Mouse (Mus musculus) neural tube, embryonic 11.5 days (tissue): ENCODE data around the gene Vps9d1. TPM values are rescaled to one million over a fixed set of nuclear protein-coding genes. Genes with fewer than 3 reads are reported as not detected.

ENCODE experiments used
- ATAC-seq: fragments of 200-750 bp; cut with Nextera tagmentation; 2 replicates; pipeline ENCODE4 v1.8.0; 2017; ENCODE audit warnings: moderate number of reproducible peaks, mild to moderate bottlenecking, moderate TSS enrichment, moderate library complexity; ENCODE audit not compliant: insufficient read depth, low FRiP score, low TSS enrichment
- DNase-seq: peaks from one replicate; pipeline ENCODE4 v3.0.0-alpha.2; 2015; ENCODE audit warnings: low spot score
- H3K27ac ChIP-seq: fragments of 300-500 bp; sonication (generic); 2 replicates; pipeline ENCODE4 v1.5.1; 2014; ENCODE audit warnings: low read depth, mild to moderate bottlenecking, low read length
- H3K27me3 ChIP-seq: fragments of 300-500 bp; sonication (generic); 2 replicates; pipeline ENCODE4 v1.6.1; 2014; ENCODE audit warnings: mild to moderate bottlenecking, low read length, mixed read lengths; ENCODE audit not compliant: control insufficient read depth, insufficient read depth
- H3K36me3 ChIP-seq: fragments of 300-500 bp; sonication (generic); 2 replicates; pipeline ENCODE4 v1.6.1; 2014; ENCODE audit warnings: mild to moderate bottlenecking, low read length, moderate library complexity, mixed read lengths; ENCODE audit not compliant: control insufficient read depth, insufficient read depth
- H3K4me1 ChIP-seq: fragments of 300-500 bp; sonication (generic); 2 replicates; pipeline ENCODE4 v1.6.1; 2014; ENCODE audit warnings: low read length, mixed read lengths; ENCODE audit not compliant: control insufficient read depth, insufficient read depth
- H3K4me2 ChIP-seq: fragments of 300-500 bp; sonication (generic); 2 replicates; pipeline ENCODE4 v1.6.1; 2014; ENCODE audit warnings: low read depth, mild to moderate bottlenecking, moderate library complexity
- H3K4me3 ChIP-seq: fragments of 300-500 bp; sonication (generic); 2 replicates; pipeline ENCODE4 v1.5.1; 2014; ENCODE audit warnings: low read depth, low read length
- H3K9ac ChIP-seq: fragments of 300-500 bp; sonication (generic); 2 replicates; pipeline ENCODE4 v1.6.1; 2014; ENCODE audit warnings: mild to moderate bottlenecking, low read length
- H3K9me3 ChIP-seq: fragments of 300-500 bp; sonication (generic); 2 replicates; pipeline ENCODE4 v1.6.1; 2016; ENCODE audit warnings: low read length; ENCODE audit not compliant: control insufficient read depth
- WGBS: fragments of 180-500 bp; shearing (Covaris S2); extraction: QIAGEN DNeasy Blood & Tissue Kit; methylation state at CpG from one replicate; pipeline ENCODE4 v1.1.7; 2014; 5-methylcytosine and 5-hydroxymethylcytosine counted together
- polyA plus RNA-seq: library from polyadenylated mRNA; unstranded; fragments of >200 nt; fragmentation: Nextera tagmentation; extraction: Ambion mirVana; gene quantifications from 2 replicates; pipeline ENCODE4 v1.2.1, GENCODE M21; 2014

Gene Vps9d1
- polyA plus RNA-seq: 26.4 and 29.7 TPM in 2 replicates

DNA sequence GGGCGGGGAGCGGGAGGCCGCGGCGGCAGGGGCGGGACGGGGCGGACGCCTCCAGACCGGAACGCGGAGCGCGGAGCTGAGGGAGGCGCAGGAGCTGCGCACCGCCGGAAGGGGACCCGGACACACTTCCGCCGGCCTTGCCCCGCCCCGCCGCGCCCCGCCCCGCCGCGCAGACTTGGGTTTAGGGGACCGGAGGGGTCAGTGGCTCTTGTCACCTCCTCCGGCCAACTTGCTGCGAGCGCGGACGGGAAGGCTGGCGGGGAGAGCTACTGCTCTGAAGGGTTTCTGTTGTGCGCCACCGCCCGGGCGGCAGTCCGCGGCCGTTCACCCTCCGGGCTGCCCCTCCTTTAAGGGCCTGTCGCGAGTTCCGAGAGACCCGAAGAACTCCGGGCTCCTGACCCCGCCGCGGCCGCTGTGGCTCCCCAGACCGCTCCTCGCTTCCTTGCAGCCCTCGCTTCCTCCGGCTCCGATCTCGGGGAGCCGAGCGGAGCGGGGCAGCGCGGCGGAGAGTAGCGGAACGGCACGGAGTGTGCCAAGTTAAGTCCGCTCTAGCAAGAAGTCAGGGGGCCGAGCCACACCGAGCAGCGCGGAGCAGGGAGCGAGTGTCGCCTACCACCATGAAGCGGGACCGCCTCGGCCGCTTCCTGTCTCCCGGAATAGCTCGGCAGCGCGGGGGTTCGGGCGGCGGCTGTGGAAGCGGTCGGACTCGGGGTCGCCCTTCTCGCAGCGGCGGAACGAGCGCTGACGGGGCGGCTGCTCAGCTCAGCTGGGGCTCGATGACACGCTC, at the start of gene Vps9d1, which contains the start of gene Zfp276:
TSS of gene Vps9d1 (minus strand) at position 250 of the 787 bp plus-strand sequence.
TSS of gene Zfp276 (plus strand) at position 97 of the 787 bp plus-strand sequence.
- peak within 1 kb of the TSS; percentile 58 for H3K27ac ChIP-seq
- peaks cover 18% of the 10 kb centered on the region for H3K4me1 ChIP-seq
- under 1% methylated on average over 86 of the region's 99 CpGs for WGBS
- H3K4me3 ChIP-seq: peak within 1 kb of the TSS; percentile 98
- no peaks in the 10 kb centered on the region for H3K27me3 ChIP-seq
- H3K4me2 ChIP-seq: peak within 1 kb of the TSS; percentile 93
- DNase-seq (peak; percentile 89), ATAC-seq (peak; percentile 89)
- no peaks in the 10 kb centered on the region for H3K9me3 ChIP-seq
- peaks cover 8% of the 10 kb centered on the region for H3K36me3 ChIP-seq
- H3K9ac ChIP-seq: peak within 1 kb of the TSS; percentile 87

DNA sequence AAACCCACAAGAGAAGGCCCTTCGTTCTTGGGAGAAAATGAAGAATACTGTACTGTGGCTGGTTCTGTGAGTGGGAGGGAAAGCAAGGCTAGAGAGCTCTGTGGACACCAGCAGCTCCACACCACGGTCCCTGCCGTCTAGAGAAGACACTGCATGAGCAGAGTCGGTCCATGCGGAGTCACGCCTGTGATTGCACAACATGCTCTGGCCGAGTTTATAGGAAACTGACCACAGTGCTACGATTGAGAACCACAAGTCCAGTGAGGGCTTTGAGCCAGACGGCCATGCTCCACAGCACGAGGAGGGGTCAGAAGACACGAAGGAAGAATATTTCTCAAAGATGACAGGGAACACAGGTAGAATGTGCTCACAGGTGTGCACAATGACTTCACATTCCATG, 44.2 kb upstream of the Vps9d1 start:
- ATAC-seq: no peak
- H3K36me3 ChIP-seq: peaks cover 7% of the 10 kb centered on the region

GRCm38 (mm10) chr8:123292785-123293184, 38.6 kb upstream of the Vps9d1 start:
- peaks cover 10% of the 10 kb centered on the region for H3K36me3 ChIP-seq
- no peak overlapping the region for H3K4me3 ChIP-seq
- H3K9ac ChIP-seq: no peak overlapping the region
- H3K9me3 ChIP-seq: no peaks in the 10 kb centered on the region
- ATAC-seq: no peak
- no peak overlapping the region for H3K27ac ChIP-seq
- WGBS: 87% methylated on average over 2 of the region's 2 CpGs
- no peak overlapping the region for H3K4me2 ChIP-seq
- H3K4me1 ChIP-seq: no peaks in the 10 kb centered on the region
- H3K27me3 ChIP-seq: no peaks in the 10 kb centered on the region
- DNase-seq: no peak

More for the DNA sequence above, 44.2 kb upstream of the Vps9d1 start:
- H3K4me1 ChIP-seq: no peaks in the 10 kb centered on the region
- H3K27ac ChIP-seq: no peak overlapping the region
- no peaks in the 10 kb centered on the region for H3K27me3 ChIP-seq
- WGBS: 88% methylated on average over 11 of the region's 11 CpGs
- no peak for DNase-seq
- H3K4me2 ChIP-seq: no peak overlapping the region
- H3K4me3 ChIP-seq: no peak overlapping the region
- H3K9ac ChIP-seq: no peak overlapping the region
- H3K9me3 ChIP-seq: no peaks in the 10 kb centered on the region

DNA sequence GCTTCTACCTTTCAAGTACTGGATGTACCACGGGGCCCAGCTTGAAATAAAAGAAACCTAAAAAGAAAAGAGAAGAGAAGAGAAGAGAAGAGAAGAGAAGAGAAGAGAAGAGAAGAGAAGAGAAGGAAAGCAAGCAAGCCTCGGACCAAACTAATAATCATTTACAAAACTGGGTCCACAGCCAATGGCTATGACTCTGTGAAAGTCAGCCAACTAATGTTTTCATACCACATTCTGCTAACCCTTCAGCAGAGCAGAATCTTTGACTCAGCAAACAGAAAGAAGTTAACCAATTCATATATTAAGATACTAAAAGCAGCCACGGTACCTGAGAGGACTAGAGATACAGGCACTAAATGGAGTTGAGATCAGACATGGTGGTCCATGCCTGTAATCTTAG, 38.1 kb upstream of the Vps9d1 start:
- DNase-seq: no peak
- WGBS: 87% methylated on average over 3 of the region's 3 CpGs
- H3K4me1 ChIP-seq: no peaks in the 10 kb centered on the region
- no peaks in the 10 kb centered on the region for H3K9me3 ChIP-seq
- no peak for ATAC-seq
- H3K4me3 ChIP-seq: no peak overlapping the region
- H3K9ac ChIP-seq: no peak overlapping the region
- H3K27me3 ChIP-seq: no peaks in the 10 kb centered on the region
- H3K36me3 ChIP-seq: peaks cover 10% of the 10 kb centered on the region
- H3K27ac ChIP-seq: no peak overlapping the region
- no peak overlapping the region for H3K4me2 ChIP-seq

DNA sequence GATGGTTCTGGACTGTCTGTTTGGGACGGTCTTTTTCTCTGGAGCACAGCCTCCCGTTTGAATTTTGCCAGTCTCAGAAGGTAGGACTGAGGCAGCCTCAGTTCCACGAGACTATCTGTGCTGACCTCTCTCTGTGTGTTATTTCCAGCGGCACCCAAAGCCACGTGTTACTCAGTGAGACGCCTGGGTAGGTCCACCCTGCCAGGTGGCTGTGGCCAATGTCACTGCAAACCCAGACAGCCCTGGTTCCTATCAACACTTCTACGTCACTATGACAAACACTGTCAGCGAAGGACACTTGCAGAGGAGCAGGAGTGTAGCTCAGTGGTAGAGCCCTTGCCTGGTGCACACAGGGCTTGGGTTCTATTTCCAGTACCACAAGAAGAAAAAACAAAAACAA, 37.6 kb upstream of the Vps9d1 start:
- no peak overlapping the region for H3K4me2 ChIP-seq
- H3K36me3 ChIP-seq: peaks cover 10% of the 10 kb centered on the region
- 93% methylated on average over 8 of the region's 8 CpGs for WGBS
- H3K27me3 ChIP-seq: no peaks in the 10 kb centered on the region
- H3K9ac ChIP-seq: no peak overlapping the region
- no peak overlapping the region for H3K27ac ChIP-seq
- ATAC-seq: no peak
- DNase-seq: no peak
- H3K9me3 ChIP-seq: no peaks in the 10 kb centered on the region
- no peaks in the 10 kb centered on the region for H3K4me1 ChIP-seq
- no peak overlapping the region for H3K4me3 ChIP-seq

- Histone ChIP-seq H3K9ac (no peak overlapping the region), H3K9me3 (no peaks in the 10 kb centered on the region), H3K4me1 (no peaks in the 10 kb centered on the region), H3K4me3 (no peak overlapping the region), H3K4me2 (no peak overlapping the region), H3K27ac (no peak overlapping the region), H3K27me3 (no peaks in the 10 kb centered on the region), H3K36me3 (peaks cover 7% of the 10 kb centered on the region)
- 89% methylated on average over 8 of the region's 8 CpGs for whole genome bisulfite sequencing
- ATAC-seq (no peak), DNase-seq (no peak)
These were observed 36.5 kb upstream of the Vps9d1 start for GRCm38 (mm10) chr8:123290679-123291078.

GRCm38 (mm10) chr8:123290166-123290565, 36.0 kb upstream of the Vps9d1 start:
- H3K4me3 ChIP-seq: no peak overlapping the region
- DNase-seq (no peak), ATAC-seq (no peak)
- H3K36me3 ChIP-seq: peaks cover 5% of the 10 kb centered on the region; the same call in 1 of the 2 replicates
- no peaks in the 10 kb centered on the region for H3K4me1 ChIP-seq
- no peaks in the 10 kb centered on the region for H3K27me3 ChIP-seq
- WGBS: 86% methylated on average over 4 of the region's 4 CpGs
- H3K9me3 ChIP-seq: no peaks in the 10 kb centered on the region
- H3K9ac ChIP-seq: no peak overlapping the region
- no peak overlapping the region for H3K4me2 ChIP-seq
- no peak overlapping the region for H3K27ac ChIP-seq

- no peak for ATAC-seq
- Histone ChIP-seq H3K4me3 (no peak overlapping the region), H3K4me2 (no peak overlapping the region), H3K27ac (no peak overlapping the region), H3K9me3 (no peaks in the 10 kb centered on the region), H3K9ac (no peak overlapping the region), H3K27me3 (no peaks in the 10 kb centered on the region), H3K4me1 (no peaks in the 10 kb centered on the region), H3K36me3 (peaks cover 3% of the 10 kb centered on the region; the same call in 1 of the 2 replicates)
- DNase-seq: no peak
- 95% methylated on average over 17 of the region's 17 CpGs for WGBS
These were observed 33.2 kb upstream of the Vps9d1 start for GRCm38 (mm10) chr8:123287362-123287761.

- H3K9ac ChIP-seq: no peak overlapping the region
- no peak overlapping the region for H3K4me3 ChIP-seq
- no peaks in the 10 kb centered on the region for H3K9me3 ChIP-seq
- no peaks in the 10 kb centered on the region for H3K4me1 ChIP-seq
- no peaks in the 10 kb centered on the region for H3K27me3 ChIP-seq
- no peak overlapping the region for H3K4me2 ChIP-seq
- H3K36me3 ChIP-seq: peaks cover 3% of the 10 kb centered on the region; the same call in 1 of the 2 replicates
- H3K27ac ChIP-seq: no peak overlapping the region
- ATAC-seq (no peak), DNase-seq (no peak)
- 91% methylated on average over 5 of the region's 5 CpGs for WGBS
These were observed 30.3 kb upstream of the Vps9d1 start for GRCm38 (mm10) chr8:123284493-123284892.
